29 mouse cellular contexts compared by ENCODE assay signal in genomic region chr4:134114038-134114437, GRCm38 (mm10). TPM values are rescaled to one million over a fixed set of nuclear protein-coding genes. Genes with fewer than 3 reads are reported as not detected.
DNase-seq lines count a peak whose midpoint lies in the region; ATAC-seq and TF ChIP-seq lines count a peak whose summit lies in the region.
"Had no signal": no experiment of that assay in that cellular context is flagged by ENCODE, and none has a peak within 500 bp of the region (broad histone marks: within the 10 kb centered on the region; RNA-seq: fewer than 3 reads in every experiment).

No protein-coding gene starts in this region.

- intact Hi-C loops in left cerebral cortex, postnatal 10 days (cut with DNase I): no loop called here

- no peaks in the 10 kb centered on the region for H3K27me3 ChIP-seq in liver, embryonic 12.5 days (replicated peaks)
- no peaks in the 10 kb centered on the region for H3K27me3 ChIP-seq in E14TG2a.4 (ENCODE audit: insufficient read depth, low read length)
- no peaks in the 10 kb centered on the region for H3K27me3 ChIP-seq in limb, embryonic 10.5 days (ENCODE audit: low read depth, poor library complexity, severe bottlenecking)
- H3K27me3 ChIP-seq in hindbrain, embryonic 13.5 days: no peaks in the 10 kb centered on the region
- H3K27me3 ChIP-seq: CH12.LX; forebrain, embryonic 12.5 days; limb, embryonic 13.5 days; liver, embryonic 13.5 days; midbrain, embryonic 12.5 days; neural tube, embryonic 13.5 days had no signal

- no peak overlapping the region for H3K4me3 ChIP-seq in liver, embryonic 12.5 days
- peak overlapping the region; percentile 54 for H3K4me3 ChIP-seq in E14TG2a.4 (replicated peaks; ENCODE audit: low read length)
- no peak overlapping the region for H3K4me3 ChIP-seq in limb, embryonic 10.5 days
- no peak overlapping the region for H3K4me3 ChIP-seq in hindbrain, embryonic 13.5 days
- H3K4me3 ChIP-seq: erythroblast, embryonic 14.5 days; forebrain, embryonic 12.5 days; limb, embryonic 13.5 days; liver, embryonic 13.5 days; midbrain, embryonic 12.5 days; neural tube, embryonic 13.5 days had no signal

- ATAC-seq in liver, embryonic 12.5 days: no peak
- no peak for ATAC-seq in hindbrain, embryonic 13.5 days (ENCODE audit: low FRiP score)
- ATAC-seq: inflammation-experienced regulatory T-cells, adult 6 months had no signal

- peaks cover 81% of the 10 kb centered on the region for H3K4me1 ChIP-seq in liver, embryonic 12.5 days
- H3K4me1 ChIP-seq in E14TG2a.4 (replicated peaks; ENCODE audit: low read depth, low read length): peaks cover 99% of the 10 kb centered on the region
- peaks cover 40% of the 10 kb centered on the region for H3K4me1 ChIP-seq in limb, embryonic 10.5 days
- H3K4me1 ChIP-seq in hindbrain, embryonic 13.5 days (replicated peaks): peaks cover 7% of the 10 kb centered on the region; the same call in 1 of the 2 replicates

- 77% methylated on average over 4 of the region's 4 CpGs for WGBS in liver, embryonic 12.5 days (ENCODE audit: insufficient replicate concordance)
- 92% methylated on average over 4 of the region's 4 CpGs for WGBS in limb, embryonic 10.5 days
- WGBS in hindbrain, embryonic 13.5 days: 92% methylated on average over 4 of the region's 4 CpGs

- TF ChIP-seq CTCF in E14TG2a.4 (conservative IDR thresholded peaks at IDR 0.05; ENCODE audit: low read length): no peak

- no peaks in the 10 kb centered on the region for H3K36me3 ChIP-seq in liver, embryonic 12.5 days
- peaks cover 6% of the 10 kb centered on the region for H3K36me3 ChIP-seq in E14TG2a.4 (ENCODE audit: insufficient read depth, low read length)
- H3K36me3 ChIP-seq in limb, embryonic 10.5 days: no peaks in the 10 kb centered on the region
- H3K36me3 ChIP-seq in hindbrain, embryonic 13.5 days: no peaks in the 10 kb centered on the region
- H3K36me3 ChIP-seq: forebrain, embryonic 12.5 days; limb, embryonic 13.5 days; liver, embryonic 13.5 days; midbrain, embryonic 12.5 days; neural tube, embryonic 13.5 days had no signal

- no peak overlapping the region for H3K4me2 ChIP-seq in liver, embryonic 12.5 days
- H3K4me2 ChIP-seq in hindbrain, embryonic 13.5 days: no peak overlapping the region
- H3K4me2 ChIP-seq: forebrain, embryonic 12.5 days; heart, embryonic 11.5 days; hindbrain, embryonic 14.5 days; limb, embryonic 13.5 days; liver, embryonic 13.5 days; midbrain, embryonic 12.5 days; neural tube, embryonic 13.5 days had no signal

- no peak for DNase-seq in liver
- peak; percentile 44 for DNase-seq in A20 (ENCODE audit: low read depth, low spot score)
- DNase-seq in limb, embryonic 10.5 days (ENCODE audit: low spot score): no peak
- DNase-seq in frontal cortex, postnatal 36 days (ENCODE audit: low spot score in 2 of 2): no peak
- DNase-seq in left cerebral cortex, postnatal 10 days (ENCODE audit: extremely low spot score in 1 of 2, low spot score in 2 of 2): no peak
- DNase-seq: adrenal gland, postnatal 14 days; cerebellum, adult 11 months; cerebellum, adult 9-11 months; gastrocnemius, postnatal 14 days; heart, postnatal 36 days; kidney, adult 8-10 months; kidney, postnatal 10 days; liver, embryonic 13.5 days; lung, adult 18-20 months; lung, postnatal 10 days had no signal

- no peak overlapping the region for H3K9ac ChIP-seq in liver, embryonic 12.5 days
- no peak overlapping the region for H3K9ac ChIP-seq in hindbrain, embryonic 13.5 days
- H3K9ac ChIP-seq: forebrain, embryonic 12.5 days; hindbrain, embryonic 14.5 days; liver, embryonic 13.5 days had no signal

- H3K27ac ChIP-seq in liver, embryonic 12.5 days: peak overlapping the region; percentile 65
- peak overlapping the region; percentile 61; the same call in 1 of the 2 replicates for H3K27ac ChIP-seq in limb, embryonic 10.5 days
- no peak overlapping the region for H3K27ac ChIP-seq in hindbrain, embryonic 13.5 days
- H3K27ac ChIP-seq: forebrain, embryonic 12.5 days; hindbrain, embryonic 14.5 days; limb, embryonic 13.5 days; macrophage; midbrain, embryonic 12.5 days; neural tube, embryonic 13.5 days had no signal

- no peaks in the 10 kb centered on the region for H3K9me3 ChIP-seq in liver, embryonic 12.5 days (replicated peaks)
- no peaks in the 10 kb centered on the region for H3K9me3 ChIP-seq in E14TG2a.4 (ENCODE audit: low read length)
- H3K9me3 ChIP-seq in limb, embryonic 10.5 days (replicated peaks): no peaks in the 10 kb centered on the region
- no peaks in the 10 kb centered on the region for H3K9me3 ChIP-seq in hindbrain, embryonic 13.5 days
- H3K9me3 ChIP-seq: forebrain, embryonic 12.5 days; limb, embryonic 13.5 days; liver, embryonic 13.5 days; midbrain, embryonic 12.5 days; neural tube, embryonic 13.5 days had no signal

RNA-seq across cellular contexts. Expression of gene Ubxn11, which starts 11.7 kb away (rescaled TPM):
- polyA plus RNA-seq in liver, embryonic 12.5 days (2016; fragmentation: Nextera tagmentation; extraction: Ambion mirVana): 3.4 and 3.7 TPM in 2 replicates
- 5.1 and 6.5 TPM in 2 replicates for polyA plus RNA-seq in limb, embryonic 10.5 days (2016; fragmentation: Nextera tagmentation; extraction: Ambion mirVana)
- 10 to 100 TPM; 22.6 to 24.9 TPM for total RNA-seq in left cerebral cortex, postnatal 10 days (2021)
- polyA plus RNA-seq in hindbrain, embryonic 13.5 days (2015; fragmentation: Nextera tagmentation; extraction: Ambion mirVana): 14.7 and 16.0 TPM in 2 replicates

RNA-seq across cellular contexts. Expression of gene Sh3bgrl3, which starts 14.6 kb away (rescaled TPM):
- 187 and 205 TPM in 2 replicates for polyA plus RNA-seq in liver, embryonic 12.5 days (2016; fragmentation: Nextera tagmentation; extraction: Ambion mirVana)
- 280 and 308 TPM in 2 replicates for polyA plus RNA-seq in limb, embryonic 10.5 days (2016; fragmentation: Nextera tagmentation; extraction: Ambion mirVana)
- 100 to 1,000 TPM; 217 to 225 TPM for total RNA-seq in left cerebral cortex, postnatal 10 days (2021)
- polyA plus RNA-seq in hindbrain, embryonic 13.5 days (2015; fragmentation: Nextera tagmentation; extraction: Ambion mirVana): 371 and 393 TPM in 2 replicates

RNA-seq across cellular contexts. Expression of gene Cd52, which starts 19.2 kb away (rescaled TPM):
- polyA plus RNA-seq in liver, embryonic 12.5 days (2016; fragmentation: Nextera tagmentation; extraction: Ambion mirVana): 18.5 and 21.5 TPM in 2 replicates
- 2.4 and 3.9 TPM in 2 replicates for polyA plus RNA-seq in limb, embryonic 10.5 days (2016; fragmentation: Nextera tagmentation; extraction: Ambion mirVana)
- 1 to 10 TPM; 1.3 to 1.6 TPM for total RNA-seq in left cerebral cortex, postnatal 10 days (2021)
- polyA plus RNA-seq in hindbrain, embryonic 13.5 days (2015; fragmentation: Nextera tagmentation; extraction: Ambion mirVana): 3.9 TPM in 2 replicates
- polyA plus RNA-seq: C2C12 had no signal

RNA-seq across cellular contexts. Expression of gene Crybg2, which starts 53.4 kb away (rescaled TPM):
- polyA plus RNA-seq in liver, embryonic 12.5 days (2016; fragmentation: Nextera tagmentation; extraction: Ambion mirVana): 0.71 and 0.82 TPM in 2 replicates
- polyA plus RNA-seq in limb, embryonic 10.5 days (2016; fragmentation: Nextera tagmentation; extraction: Ambion mirVana): 3.5 and 4.4 TPM in 2 replicates
- total RNA-seq in left cerebral cortex, postnatal 10 days (2021): 1 to 10 TPM; 2.9 to 3.5 TPM
- 0.49 and 1.1 TPM in 2 replicates for polyA plus RNA-seq in hindbrain, embryonic 13.5 days (2015; fragmentation: Nextera tagmentation; extraction: Ambion mirVana)
- total RNA-seq: adrenal gland, postnatal 14 days; gastrocnemius, postnatal 14 days; heart, postnatal 36 days had no signal
- polyA plus RNA-seq: C2C12; erythroblast, embryonic 14.5 days; macrophage had no signal
